In the genomic region with DNA sequence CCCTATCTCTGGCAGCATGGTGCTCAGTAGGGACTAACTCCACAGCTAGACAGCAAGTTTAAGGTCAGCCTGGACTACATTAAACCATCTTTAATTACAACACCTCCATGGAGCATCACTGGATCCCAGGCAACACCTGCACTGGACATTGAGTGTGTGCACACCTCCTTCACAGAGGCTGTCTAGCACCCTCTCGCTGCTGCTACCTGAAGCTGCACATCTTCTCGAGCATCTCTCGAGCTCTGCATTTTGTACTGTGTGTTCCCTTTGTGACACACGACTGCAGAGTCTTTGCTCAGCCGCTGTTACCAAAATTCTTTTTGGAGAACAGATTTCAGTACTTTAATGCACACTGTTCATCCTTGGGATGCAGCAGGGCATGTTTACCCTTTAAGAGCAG, we compare ENCODE assay signal across 10 mouse cellular contexts.
DNase-seq lines count a peak whose midpoint lies in the region; ATAC-seq and TF ChIP-seq lines count a peak whose summit lies in the region.
"Had no signal": no experiment of that assay in that cellular context is flagged by ENCODE, and none has a peak within 500 bp of the region (broad histone marks: within the 10 kb centered on the region; RNA-seq: fewer than 3 reads in every experiment).

No protein-coding gene starts in this region.

- TF ChIP-seq CTCF in cerebellum, adult 2 months (IDR thresholded peaks at IDR 0.05; ENCODE audit: borderline replicate concordance, insufficient read depth, low read depth, low read length) = 0 out of 2 replicates have a peak, but pooled peaks have one; percentile 4
- TF ChIP-seq CTCF in kidney, adult 2 months (conservative IDR thresholded peaks at IDR 0.05; ENCODE audit: insufficient read depth, insufficient read length, low read depth, low read length) = no peak
- peak; percentile 46 for TF ChIP-seq CTCF in stomach, postnatal 0 days (IDR thresholded peaks at IDR 0.05; ENCODE audit: low read depth)

- TF ChIP-seq EP300 in stomach, postnatal 0 days (optimal IDR thresholded peaks at IDR 0.05) = no peak

- H3K4me2 ChIP-seq in kidney, embryonic 15.5 days = no peak overlapping the region
- H3K4me2 ChIP-seq in midbrain, embryonic 13.5 days (replicated peaks) = no peak overlapping the region
- no peak overlapping the region for H3K4me2 ChIP-seq in midbrain, embryonic 11.5 days
- 0 out of 2 replicates have a peak overlapping the region, but pooled peaks have one; percentile 31 for H3K4me2 ChIP-seq in stomach, postnatal 0 days (replicated peaks; ENCODE audit: low read depth)

- no peaks in the 10 kb centered on the region for H3K27me3 ChIP-seq in cerebellum, adult 2 months (ENCODE audit: control insufficient read depth, insufficient read depth, low read length)
- H3K27me3 ChIP-seq in kidney, embryonic 15.5 days = no peaks in the 10 kb centered on the region
- no peaks in the 10 kb centered on the region for H3K27me3 ChIP-seq in kidney, adult 2 months (replicated peaks; ENCODE audit: control insufficient read depth, insufficient read depth, low read length)
- no peaks in the 10 kb centered on the region for H3K27me3 ChIP-seq in midbrain, embryonic 13.5 days
- H3K27me3 ChIP-seq in midbrain, embryonic 11.5 days (ENCODE audit: control insufficient read depth, insufficient read depth, low read length) = no peaks in the 10 kb centered on the region
- no peaks in the 10 kb centered on the region for H3K27me3 ChIP-seq in stomach, postnatal 0 days (ENCODE audit: control insufficient read depth, insufficient read depth, low read length)
- H3K27me3 ChIP-seq: limb, embryonic 13.5 days had no signal

- no peak for TF ChIP-seq POLR2A in cerebellum, adult 2 months (IDR thresholded peaks at IDR 0.05; ENCODE audit: borderline replicate concordance, insufficient read depth, low read length)
- no peak for TF ChIP-seq POLR2A in kidney, adult 2 months (IDR thresholded peaks at IDR 0.05; ENCODE audit: low read depth, low read length)

- H3K9me3 ChIP-seq in kidney, embryonic 15.5 days (replicated peaks) = no peaks in the 10 kb centered on the region
- no peaks in the 10 kb centered on the region for H3K9me3 ChIP-seq in midbrain, embryonic 13.5 days
- no peaks in the 10 kb centered on the region for H3K9me3 ChIP-seq in midbrain, embryonic 11.5 days (ENCODE audit: control insufficient read depth, low read length)
- H3K9me3 ChIP-seq in stomach, postnatal 0 days (ENCODE audit: control insufficient read depth, low read length) = no peaks in the 10 kb centered on the region
- H3K9me3 ChIP-seq: limb, embryonic 13.5 days had no signal

- no peaks in the 10 kb centered on the region for H3K36me3 ChIP-seq in kidney, embryonic 15.5 days
- H3K36me3 ChIP-seq in kidney, adult 2 months (ENCODE audit: control insufficient read depth, insufficient read depth, low read length) = no peaks in the 10 kb centered on the region
- H3K36me3 ChIP-seq in midbrain, embryonic 13.5 days = no peaks in the 10 kb centered on the region
- no peaks in the 10 kb centered on the region for H3K36me3 ChIP-seq in midbrain, embryonic 11.5 days (ENCODE audit: control insufficient read depth, insufficient read depth, low read length)
- no peaks in the 10 kb centered on the region for H3K36me3 ChIP-seq in stomach, postnatal 0 days (ENCODE audit: control insufficient read depth, insufficient read depth, low read length)
- H3K36me3 ChIP-seq: limb, embryonic 13.5 days had no signal

- H3K27ac ChIP-seq in cerebellum, adult 2 months (ENCODE audit: insufficient read depth, low read length) = no peak overlapping the region
- no peak overlapping the region for H3K27ac ChIP-seq in kidney, embryonic 15.5 days
- H3K27ac ChIP-seq in kidney, adult 2 months (ENCODE audit: insufficient read depth, low read depth, low read length) = no peak overlapping the region
- H3K27ac ChIP-seq in midbrain, embryonic 13.5 days = no peak overlapping the region
- no peak overlapping the region for H3K27ac ChIP-seq in midbrain, embryonic 11.5 days (ENCODE audit: low read depth, low read length)
- H3K27ac ChIP-seq in stomach, postnatal 0 days (replicated peaks) = no peak overlapping the region
- H3K27ac ChIP-seq: limb, embryonic 13.5 days; macrophage had no signal

- no peak for DNase-seq in cerebellum, adult 2 months
- no peak for DNase-seq in cerebellum, adult 18-20 months
- no peak for DNase-seq in kidney, adult 2 months
- no peak for DNase-seq in midbrain, embryonic 11.5 days (ENCODE audit: low spot score, missing footprints)
- no peak for DNase-seq in stomach, postnatal 0 days (ENCODE audit: low spot score)
- no peak for DNase-seq in adrenal gland, adult (ENCODE audit: inconsistent age in 2 of 2, low spot score in 1 of 2)

- no peak overlapping the region for H3K4me3 ChIP-seq in cerebellum, adult 2 months (replicated peaks; ENCODE audit: insufficient read depth, low read depth, low read length)
- no peak overlapping the region for H3K4me3 ChIP-seq in kidney, embryonic 15.5 days (replicated peaks)
- H3K4me3 ChIP-seq in kidney, adult 2 months (ENCODE audit: insufficient read depth, low read depth, low read length) = no peak overlapping the region
- H3K4me3 ChIP-seq in midbrain, embryonic 13.5 days (replicated peaks) = no peak overlapping the region
- H3K4me3 ChIP-seq in midbrain, embryonic 11.5 days (ENCODE audit: low read depth, low read length) = no peak overlapping the region
- H3K4me3 ChIP-seq in stomach, postnatal 0 days (ENCODE audit: low read depth, low read length) = no peak overlapping the region

- 71% methylated on average over 5 of the region's 5 CpGs for WGBS in cerebellum, adult 2 months
- 57% methylated on average over 5 of the region's 5 CpGs for WGBS in kidney, embryonic 15.5 days
- WGBS in kidney, adult 2 months = 65% methylated on average over 5 of the region's 5 CpGs
- 57% methylated on average over 5 of the region's 5 CpGs for WGBS in midbrain, embryonic 13.5 days
- 71% methylated on average over 5 of the region's 5 CpGs for WGBS in midbrain, embryonic 11.5 days
- WGBS in stomach, postnatal 0 days = 55% methylated on average over 5 of the region's 5 CpGs

- H3K4me1 ChIP-seq in cerebellum, adult 2 months (ENCODE audit: control insufficient read depth, insufficient read depth, low read length) = no peaks in the 10 kb centered on the region; the same call in 1 of the 2 replicates
- peaks cover 35% of the 10 kb centered on the region for H3K4me1 ChIP-seq in kidney, embryonic 15.5 days
- peaks cover 15% of the 10 kb centered on the region for H3K4me1 ChIP-seq in kidney, adult 2 months (ENCODE audit: control insufficient read depth, insufficient read depth, low read length)
- H3K4me1 ChIP-seq in midbrain, embryonic 13.5 days (replicated peaks) = peaks cover 61% of the 10 kb centered on the region
- peaks cover 26% of the 10 kb centered on the region for H3K4me1 ChIP-seq in midbrain, embryonic 11.5 days (ENCODE audit: control insufficient read depth, insufficient read depth, low read length)
- H3K4me1 ChIP-seq in stomach, postnatal 0 days (replicated peaks; ENCODE audit: control insufficient read depth, insufficient read depth) = 0 out of 2 replicates have a peak, but pooled peaks cover 3% of the 10 kb centered on the region

- ATAC-seq in kidney, embryonic 15.5 days (replicated peaks; ENCODE audit: low FRiP score) = 0 out of 2 replicates have a peak, but pooled peaks have one; percentile 8
- ATAC-seq in midbrain, embryonic 13.5 days = 0 out of 2 replicates have a peak, but pooled peaks have one; percentile 0
- no peak for ATAC-seq in midbrain, embryonic 11.5 days (ENCODE audit: low FRiP score)
- no peak for ATAC-seq in stomach, postnatal 0 days (ENCODE audit: low FRiP score, low TSS enrichment)

- no peak overlapping the region for H3K9ac ChIP-seq in kidney, embryonic 15.5 days
- no peak overlapping the region for H3K9ac ChIP-seq in midbrain, embryonic 13.5 days (replicated peaks)
- no peak overlapping the region for H3K9ac ChIP-seq in midbrain, embryonic 11.5 days (ENCODE audit: low read length)
- no peak overlapping the region for H3K9ac ChIP-seq in stomach, postnatal 0 days (ENCODE audit: low read length)
- H3K9ac ChIP-seq: limb, embryonic 13.5 days had no signal

Comparison
In these comparisons a context has a peak if more than half of its experiments do, and no peak if none do; other contexts are left out.
1. ATAC-seq: peak in kidney, embryonic 15.5 days (single experiment) and midbrain, embryonic 13.5 days (single experiment); none in midbrain, embryonic 11.5 days (single experiment) and stomach, postnatal 0 days (single experiment).